Mouse (Mus musculus) inflammation-experienced regulatory T-cells (primary cell): ENCODE measurements around the gene Cfap54. TPM values are rescaled to one million over a fixed set of nuclear protein-coding genes. Genes with fewer than 3 reads are reported as not detected.

Experiments used
- polyA plus RNA-seq, 2 experiments: library from polyadenylated mRNA; unstranded; fragments of 100-300 nt; shearing (Covaris generic); gene quantifications; one replicate each; pipeline ENCODE4 v1.2.1; 2017

The Cfap54 gene
- polyA plus RNA-seq: 1 to 10 TPM in 1 of 2 experiments, under 1 TPM in 1; 0.51 to 4.1 TPM

GRCm38 (mm10) chr10:93081133-93081779 lies at the start of gene Cfap54:
TSS of gene Cfap54 (minus strand) at chr10:93081618.

Other genes starting within 250 kb of the Cfap54 start
- gene Cdk17, start 79.3 kb upstream of the Cfap54 start, polyA plus RNA-seq: 100 to 1,000 TPM; 146 to 179 TPM
- 10 to 100 TPM; 68.0 to 81.2 TPM for gene Elk3, start 229.5 kb upstream of the Cfap54 start, polyA plus RNA-seq